Mouse (Mus musculus) erythroblast, embryonic 14.5 days (primary cell): ENCODE results near the gene Sumf1.

Experiments
- GATA1 ChIP-seq: IDR thresholded peaks from 2 replicates; pipeline ENCODE4 v1.6.1; 2012; ENCODE audit warnings: low read length, inconsistent platforms, mixed read lengths
- TAL1 ChIP-seq: IDR thresholded peaks from 3 replicates; pipeline ENCODE4 v1.6.1; 2012; ENCODE audit warnings: low read length, inconsistent platforms, mixed read lengths

DNA sequence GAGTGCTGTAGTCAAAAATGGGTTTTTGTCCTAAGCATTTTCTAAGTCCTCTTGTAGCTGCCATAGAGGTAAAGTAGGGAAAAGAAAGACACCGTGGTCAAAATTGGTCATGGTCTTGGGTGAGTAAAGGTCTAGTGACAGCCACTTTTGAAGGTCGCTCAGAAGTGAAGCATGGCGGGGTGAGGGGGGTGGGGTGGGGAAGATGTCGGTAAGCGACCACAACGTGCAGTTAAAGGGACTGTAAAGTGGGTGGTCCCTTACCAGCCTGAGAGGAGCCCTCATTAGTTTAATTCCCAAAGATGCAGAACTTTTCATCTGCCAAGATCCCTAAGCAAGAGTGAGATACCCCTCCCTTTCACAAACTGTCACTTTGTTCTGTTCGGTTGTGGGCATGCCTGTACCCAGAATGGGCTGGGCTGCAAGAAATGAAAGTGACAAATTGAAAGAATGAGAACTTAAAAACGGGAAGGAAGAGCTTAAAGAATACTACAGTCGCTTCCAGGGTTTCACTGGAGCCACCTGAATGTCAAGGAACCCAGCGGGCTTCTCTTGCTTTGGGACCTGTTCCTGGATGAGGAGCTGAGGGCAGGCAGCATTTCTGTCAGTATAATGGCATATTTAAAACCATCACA is 29.0 kb upstream of the Sumf1 start:
- TF ChIP-seq TAL1: no peak
- TF ChIP-seq GATA1: no peak
